Mouse (Mus musculus) ES-Bruce4 (cell line): ENCODE results near the gene 5730522E02Rik. TPM values are rescaled to one million over a fixed set of nuclear protein-coding genes. Genes with fewer than 3 reads are reported as not detected.

Experiments
- H3K27ac ChIP-seq: 2 replicates; pipeline ENCODE4 v1.5.1; 2012; ENCODE audit warnings: low read length, inconsistent platforms; ENCODE audit not compliant: insufficient read depth
- H3K27me3 ChIP-seq: 2 replicates; pipeline ENCODE4 v1.6.1; 2012; ENCODE audit warnings: mild to moderate bottlenecking, low read length, inconsistent platforms; ENCODE audit not compliant: control insufficient read depth, poor library complexity, insufficient read depth, severe bottlenecking
- H3K36me3 ChIP-seq: 2 replicates; pipeline ENCODE4 v1.6.1; 2012; ENCODE audit warnings: inconsistent platforms, mild to moderate bottlenecking, low read length, moderate library complexity; ENCODE audit not compliant: control insufficient read depth, poor library complexity, insufficient read depth, severe bottlenecking
- H3K4me1 ChIP-seq: one replicate; pipeline ENCODE4 v1.8.1; 2011; ENCODE audit warnings: low read length; ENCODE audit not compliant: control insufficient read depth, insufficient read depth
- H3K4me3 ChIP-seq: 2 replicates; pipeline ENCODE4 v1.5.1; 2011; ENCODE audit warnings: low read depth, mild to moderate bottlenecking, low read length
- H3K9ac ChIP-seq: 2 replicates; pipeline ENCODE4 v1.6.1; 2012; ENCODE audit warnings: low read depth, mild to moderate bottlenecking, inconsistent platforms; ENCODE audit not compliant: poor library complexity, severe bottlenecking
- H3K9me3 ChIP-seq: replicated peaks from 2 replicates; pipeline ENCODE4 v1.6.1; 2012; ENCODE audit warnings: mild to moderate bottlenecking, low read length, inconsistent platforms; ENCODE audit not compliant: control insufficient read depth, poor library complexity, insufficient read depth, severe bottlenecking
- CTCF ChIP-seq: IDR thresholded peaks from one replicate; pipeline ENCODE4 v1.8.1; 2011; ENCODE audit warnings: low read depth, low read length
- EP300 ChIP-seq: IDR thresholded peaks from 2 replicates; pipeline ENCODE4 v1.6.1; 2011; ENCODE audit warnings: low read depth, low read length; ENCODE audit not compliant: insufficient read depth
- POLR2A ChIP-seq: IDR thresholded peaks from one replicate; pipeline ENCODE4 v1.8.1; 2011; ENCODE audit warnings: low read length; ENCODE audit not compliant: insufficient read depth
- polyA plus RNA-seq: library from polyadenylated mRNA; stranded (reverse); fragments of >200 nt; gene quantifications from 2 replicates; pipeline ENCODE4 v1.2.4, GENCODE M21; 2011; ENCODE audit warnings: low read depth; ENCODE audit not compliant: missing spikeins, insufficient read depth, insufficient read length

The 5730522E02Rik gene
- polyA plus RNA-seq, 1 experiment, result not detected

DNA sequence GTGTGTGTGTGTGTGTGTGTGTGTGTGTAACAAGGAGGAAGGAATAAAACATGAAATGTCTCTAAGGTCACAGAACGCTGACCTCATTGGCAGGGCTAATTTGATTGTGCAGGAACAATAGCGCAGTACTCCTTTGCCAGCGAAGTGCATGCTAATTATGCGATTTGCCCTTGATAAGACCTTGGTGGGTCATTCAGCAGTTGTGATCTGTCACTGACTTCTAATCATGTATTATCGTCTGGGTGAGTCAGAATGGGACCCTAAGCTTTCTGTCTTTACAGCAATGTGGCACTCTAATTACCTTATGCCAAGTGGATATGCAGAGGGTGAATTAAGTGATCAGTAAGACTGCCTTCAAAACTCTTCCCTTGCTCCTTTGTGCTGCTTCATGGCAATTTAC, 514.4 kb downstream of the 5730522E02Rik start:
- Histone ChIP-seq H3K9me3 (no peaks in the 10 kb centered on the region), H3K36me3 (no peaks in the 10 kb centered on the region), H3K9ac (no peak overlapping the region), H3K27me3 (no peaks in the 10 kb centered on the region), H3K27ac (no peak overlapping the region), H3K4me3 (no peak overlapping the region), H3K4me1 (no peaks in the 10 kb centered on the region)
- no peak for TF ChIP-seq CTCF
- no peak for TF ChIP-seq POLR2A
- TF ChIP-seq EP300, result no peak

- no peak overlapping the region for H3K4me3 ChIP-seq
- no peak for TF ChIP-seq CTCF
- no peak for TF ChIP-seq POLR2A
- TF ChIP-seq EP300, result no peak
- no peaks in the 10 kb centered on the region for H3K9me3 ChIP-seq
- H3K9ac ChIP-seq, result no peak overlapping the region
- no peaks in the 10 kb centered on the region for H3K4me1 ChIP-seq
- H3K36me3 ChIP-seq, result no peaks in the 10 kb centered on the region
- H3K27me3 ChIP-seq, result no peaks in the 10 kb centered on the region
- no peak overlapping the region for H3K27ac ChIP-seq
These were observed 525.8 kb downstream of the 5730522E02Rik start for GRCm38 (mm10) chr11:25684731-25685130.

GRCm38 (mm10) chr11:25679856-25680255, 530.7 kb downstream of the 5730522E02Rik start:
- Histone ChIP-seq H3K9ac (no peak overlapping the region), H3K4me1 (no peaks in the 10 kb centered on the region), H3K27me3 (no peaks in the 10 kb centered on the region), H3K4me3 (no peak overlapping the region), H3K36me3 (no peaks in the 10 kb centered on the region), H3K9me3 (no peaks in the 10 kb centered on the region), H3K27ac (no peak overlapping the region)
- TF ChIP-seq CTCF, result no peak

GRCm38 (mm10) chr11:25674194-25674593, 536.4 kb downstream of the 5730522E02Rik start:
- H3K4me1 ChIP-seq, result no peaks in the 10 kb centered on the region
- H3K9ac ChIP-seq, result no peak overlapping the region
- no peak for TF ChIP-seq POLR2A
- no peak for TF ChIP-seq CTCF
- TF ChIP-seq EP300, result no peak
- H3K9me3 ChIP-seq, result no peaks in the 10 kb centered on the region
- no peak overlapping the region for H3K4me3 ChIP-seq
- H3K36me3 ChIP-seq, result no peaks in the 10 kb centered on the region
- H3K27ac ChIP-seq, result no peak overlapping the region
- no peaks in the 10 kb centered on the region for H3K27me3 ChIP-seq

GRCm38 (mm10) chr11:25670018-25670417, 540.5 kb downstream of the 5730522E02Rik start:
- no peak overlapping the region for H3K27ac ChIP-seq

DNA sequence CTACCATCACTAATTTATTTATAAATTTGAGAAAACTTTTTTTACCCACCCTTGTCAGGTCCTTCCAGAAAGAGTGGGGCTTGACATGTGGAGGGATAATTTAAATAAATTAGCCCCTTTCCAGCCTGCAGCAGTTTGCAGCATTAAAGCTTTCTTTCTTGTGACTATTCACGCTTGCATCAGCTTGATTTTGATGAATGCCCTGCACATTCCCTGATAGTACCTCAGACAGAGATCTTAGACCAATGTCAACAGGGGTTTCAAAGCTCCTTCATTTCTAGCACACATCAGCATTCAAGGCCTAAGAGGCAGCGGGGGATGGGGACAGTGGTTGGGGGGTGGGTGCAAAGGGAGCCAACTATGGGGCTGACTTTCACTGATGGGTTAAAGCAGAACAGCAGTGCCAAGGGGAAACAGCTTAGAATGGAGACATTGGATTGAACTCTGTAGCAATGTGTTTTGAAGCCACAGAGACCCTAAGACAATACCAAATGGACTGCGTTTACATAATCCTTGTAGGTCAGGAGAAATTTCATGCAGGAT, 545.9 kb downstream of the 5730522E02Rik start:
- Histone ChIP-seq H3K4me1 (no peaks in the 10 kb centered on the region), H3K36me3 (no peaks in the 10 kb centered on the region), H3K27me3 (no peaks in the 10 kb centered on the region; the same call in 1 of the 2 replicates), H3K27ac (no peak overlapping the region), H3K9me3 (no peaks in the 10 kb centered on the region), H3K9ac (no peak overlapping the region), H3K4me3 (no peak overlapping the region)
- TF ChIP-seq POLR2A (no peak), EP300 (no peak), CTCF (no peak)

More at GRCm38 (mm10) chr11:25670018-25670417, 540.5 kb downstream of the 5730522E02Rik start:
- Histone ChIP-seq H3K4me3 (no peak overlapping the region), H3K4me1 (no peaks in the 10 kb centered on the region), H3K9me3 (no peaks in the 10 kb centered on the region), H3K27me3 (no peaks in the 10 kb centered on the region), H3K9ac (no peak overlapping the region), H3K36me3 (no peaks in the 10 kb centered on the region)
- TF ChIP-seq EP300 (no peak), CTCF (no peak), POLR2A (no peak)
